Mouse (Mus musculus) bone marrow, adult 2 months (tissue): ENCODE results near the gene Blvrb.

Experiments
- CTCF ChIP-seq: fragments of 200-500 bp; IDR thresholded peaks from 2 replicates; pipeline ENCODE4 v1.5.1; 2011; ENCODE audit warnings: low read length, control low read depth; ENCODE audit not compliant: control insufficient read depth, insufficient read depth
- POLR2A ChIP-seq: fragments of 200-500 bp; IDR thresholded peaks from 2 replicates; pipeline ENCODE4 v1.6.1; 2011; ENCODE audit warnings: low read depth, mild to moderate bottlenecking, control low read depth, low read length, borderline replicate concordance; ENCODE audit not compliant: control insufficient read depth

DNA sequence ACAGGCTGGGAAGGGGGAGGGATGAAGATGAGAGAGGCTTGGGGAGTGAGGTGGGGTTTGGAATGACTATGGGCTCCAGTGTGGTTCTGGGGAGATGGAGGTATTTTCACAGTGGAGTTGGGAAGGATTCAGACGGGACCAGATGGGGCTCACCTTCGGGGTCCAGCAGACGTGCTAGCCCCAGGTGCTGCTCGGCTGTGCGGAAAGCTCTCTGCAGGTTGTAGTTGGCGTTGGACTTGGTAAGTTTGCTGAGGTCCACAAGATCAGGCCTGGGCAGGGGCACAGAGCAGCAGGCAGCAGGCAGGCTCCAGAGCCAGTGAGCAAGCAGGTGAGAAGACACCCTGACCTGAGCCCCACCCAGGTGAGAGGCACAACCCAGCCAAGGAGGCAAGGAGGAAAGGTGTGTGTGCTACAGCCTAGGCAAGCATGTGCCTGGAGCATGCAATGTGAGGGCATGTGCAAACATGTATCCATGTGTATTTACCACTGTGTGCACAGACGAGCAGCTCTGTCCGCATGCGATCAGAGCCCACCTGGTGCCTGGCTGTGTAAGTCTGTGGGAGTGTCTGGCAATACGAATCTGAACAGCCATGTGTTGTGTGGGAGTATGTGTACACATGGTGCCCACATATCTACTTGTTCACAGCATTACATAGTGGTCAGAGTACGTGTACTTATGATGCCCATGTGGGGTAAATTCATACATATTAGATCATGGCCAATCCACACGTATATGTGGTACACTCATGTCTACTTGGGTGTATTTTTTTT lies 24.0 kb upstream of the Blvrb start:
- TF ChIP-seq POLR2A, result no peak
- TF ChIP-seq CTCF, result no peak
